Mouse (Mus musculus) thymus, adult 2 months (tissue): Measurements from ENCODE around the gene Casp7.

ENCODE experiments used
- CTCF ChIP-seq: fragments of 200-500 bp; IDR thresholded peaks from 2 replicates; pipeline ENCODE4 v1.5.1; 2012; ENCODE audit warnings: mild to moderate bottlenecking, control low read depth, low read length, moderate library complexity, borderline replicate concordance; ENCODE audit not compliant: control insufficient read depth, poor library complexity, insufficient read depth; ENCODE audit errors: extremely low read depth
- POLR2A ChIP-seq: fragments of 200-500 bp; IDR thresholded peaks from 2 replicates; pipeline ENCODE4 v1.6.1; 2012; ENCODE audit warnings: mild to moderate bottlenecking, low read length, control low read depth, moderate library complexity; ENCODE audit not compliant: control insufficient read depth, poor library complexity, insufficient read depth; ENCODE audit errors: extremely low read depth

- TF ChIP-seq POLR2A (no peak), CTCF (no peak)
Measured at GRCm38 (mm10) chr19:56424606-56425395, 27.9 kb downstream of the Casp7 start.
